Mouse (Mus musculus) monocyte, adult 59 days (primary cell): ENCODE data around the gene Slc25a31. TPM values are rescaled to one million over a fixed set of nuclear protein-coding genes. Genes with fewer than 3 reads are reported as not detected.

ENCODE experiments used
- total RNA-seq, 2 experiments: library from RNA; stranded (reverse); gene quantifications; one replicate each; pipeline ENCODE4 v1.2.4; 2023

Slc25a31 gene
- not detected for total RNA-seq

DNA sequence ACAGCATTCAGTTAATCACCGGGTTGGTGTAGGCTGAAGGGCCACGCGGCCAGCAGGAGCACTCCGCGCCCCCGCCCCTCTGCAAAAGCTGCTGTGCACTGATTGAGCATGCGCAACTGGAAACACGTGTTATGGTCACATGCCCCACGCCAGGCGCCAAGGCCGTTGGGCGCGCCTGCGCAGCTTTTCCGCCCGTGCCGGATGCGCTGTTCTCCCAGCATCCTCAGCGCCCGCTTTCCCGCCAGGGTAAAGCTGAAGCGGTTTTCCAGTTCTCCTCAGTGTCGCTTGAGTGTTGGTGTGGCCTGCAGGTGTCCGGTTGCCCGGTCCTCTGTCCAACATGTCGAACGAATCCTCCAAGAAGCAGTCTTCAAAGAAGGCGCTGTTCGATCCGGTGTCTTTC, at the start of gene Slc25a31:
Gene Slc25a31, plus strand, starts transcription at position 201 of the 400 bp plus-strand sequence.

DNA sequence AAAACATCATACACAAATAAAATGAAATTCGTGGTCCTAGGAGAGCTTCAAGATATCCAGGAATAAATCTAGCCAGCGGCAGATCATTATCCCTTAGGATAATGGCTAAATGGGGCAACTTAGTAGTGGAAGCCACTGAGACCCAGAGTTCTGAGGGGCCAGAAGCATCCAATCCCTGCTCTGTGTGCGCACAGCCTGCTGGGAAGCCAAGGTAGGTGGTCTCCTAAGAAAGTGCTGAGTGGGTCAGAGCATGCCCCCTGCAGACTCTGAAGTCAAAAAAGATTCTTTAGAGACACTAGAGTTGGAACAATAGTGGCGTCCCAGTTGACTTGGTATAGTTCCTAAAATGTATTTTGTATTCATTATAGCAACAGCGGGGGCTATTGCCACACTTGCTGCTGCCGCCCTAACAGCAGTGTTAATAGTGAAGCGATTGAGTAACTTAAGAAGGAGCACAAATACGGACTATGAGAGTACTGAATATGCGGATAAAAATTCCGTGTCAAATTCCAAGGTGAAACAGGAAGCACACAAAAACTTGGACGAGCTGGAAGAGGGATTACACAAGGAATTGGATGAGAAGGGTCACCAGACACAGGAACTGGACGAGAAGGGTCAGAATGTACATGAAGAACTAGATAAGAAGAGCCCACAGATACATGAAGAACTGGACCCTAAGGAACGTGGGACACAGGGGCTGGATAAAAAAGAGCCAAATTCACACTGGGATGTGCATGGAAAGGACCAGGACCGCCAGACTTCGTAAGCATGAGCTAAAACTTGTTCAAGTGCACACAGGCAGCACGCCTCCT, 35.6 kb downstream of the Slc25a31 start, which contains the start of gene Hspa4l:
Gene Hspa4l, plus strand, starts transcription at position 472 of the 812 bp plus-strand sequence.

Other genes with a start within 250 kb of the Slc25a31 start
- gene Intu, start 177.6 kb upstream of the Slc25a31 start, total RNA-seq: 1 to 10 TPM; 1.6 to 1.7 TPM
- gene Hspa4l, start 35.6 kb downstream of the Slc25a31 start, total RNA-seq: 10 to 100 TPM; 24.0 to 27.6 TPM
- gene Plk4, start 91.2 kb downstream of the Slc25a31 start, total RNA-seq: 10 to 100 TPM in 1 of 2 experiments, 1 to 10 TPM in 1; 8.1 to 10.4 TPM
- 10 to 100 TPM in 1 of 2 experiments, 1 to 10 TPM in 1; 8.4 to 10.1 TPM for gene Mfsd8, start 138.0 kb downstream of the Slc25a31 start, total RNA-seq
- 1 to 10 TPM; 6.2 to 6.3 TPM for gene Abhd18, start 138.1 kb downstream of the Slc25a31 start, total RNA-seq
- not detected for gene 1700034I23Rik, start 193.7 kb downstream of the Slc25a31 start, total RNA-seq
- 10 to 100 TPM; 15.7 to 17.8 TPM for gene Larp1b, start 241.0 kb downstream of the Slc25a31 start, total RNA-seq